Mouse (Mus musculus): Measurements from ENCODE around the gene Tcf7l2. TPM values are rescaled to one million over a fixed set of nuclear protein-coding genes. Genes with fewer than 3 reads are reported as not detected.

Tcf7l2 gene
- polyA plus RNA-seq, 2 experiments: 7.8 to 18.4 TPM

DNA sequence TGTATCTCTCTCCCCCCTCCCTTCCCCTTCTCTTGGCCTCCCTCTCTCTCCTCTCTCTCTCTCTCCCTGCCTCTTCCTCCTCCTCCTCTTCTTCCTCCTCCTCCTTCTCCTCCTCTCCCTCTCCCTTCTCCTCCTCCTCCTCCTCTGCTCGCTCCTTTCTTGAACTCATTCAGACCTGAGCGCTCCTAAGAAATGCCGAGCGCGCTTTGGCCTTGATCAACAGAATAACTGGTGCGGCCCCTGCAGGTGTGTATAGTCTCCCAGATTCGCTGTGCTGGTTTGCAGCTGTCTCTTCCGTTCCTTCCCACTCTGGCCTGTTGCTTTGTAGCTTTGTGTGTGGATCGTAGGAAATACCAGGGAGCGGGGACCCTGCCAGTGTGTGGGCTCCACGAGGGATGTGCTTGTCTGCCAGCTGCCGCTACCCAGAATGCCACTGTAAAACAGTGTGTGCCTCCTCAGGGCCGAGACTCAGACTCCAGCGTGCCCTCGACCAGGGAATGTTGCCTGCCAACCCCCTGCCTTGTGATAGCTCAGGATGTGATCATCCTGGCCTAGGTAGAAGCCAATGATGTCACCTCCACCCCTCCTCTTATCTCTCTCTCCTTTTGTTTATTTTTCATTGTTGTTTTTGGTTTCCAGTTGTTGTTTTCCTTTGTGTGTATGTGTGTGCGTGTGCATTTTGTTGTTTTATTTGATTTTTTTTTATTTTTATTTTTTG lies 184.3 kb downstream of the Tcf7l2 start:
- Histone ChIP-seq H3K4me1 (replicated peaks; ENCODE audit: control insufficient read depth in 2 of 2, insufficient read depth in 2 of 2, low read length in 1 of 2) (peaks cover 51 to 57% of the 10 kb centered on the region in 2 experiments), H3K4me2 (ENCODE audit: low read depth) (peak overlapping the region; percentile 88), H3K27ac (peak overlapping the region; percentile 95), H3K9me3 (ENCODE audit: control insufficient read depth, low read length) (no peaks in the 10 kb centered on the region), H3K4me3 (ENCODE audit: insufficient read depth in 1 of 2, low read depth in 2 of 2, low read length in 2 of 2) (peak overlapping the region; percentile 69 to 76), H3K36me3 (replicated peaks; ENCODE audit: control insufficient read depth, insufficient read depth, low read depth) (peaks cover 5% of the 10 kb centered on the region; the same call in 1 of the 2 replicates), H3K9ac (replicated peaks) (peak overlapping the region; percentile 75), H3K27me3 (ENCODE audit: control insufficient read depth, insufficient read depth, low read length) (no peaks in the 10 kb centered on the region)
- ATAC-seq (ENCODE audit: insufficient read depth) (peak; percentile 77), DNase-seq (ENCODE audit: low read depth in 3 of 3, low spot score in 3 of 3) (no peak)
- 46% methylated on average over 16 of the region's 16 CpGs for WGBS (ENCODE audit: insufficient replicate concordance)
- TF ChIP-seq CTCF (IDR thresholded peaks at IDR 0.05; ENCODE audit: low read depth): peak; percentile 21
- no peak for TF ChIP-seq EP300 (IDR thresholded peaks at IDR 0.05; ENCODE audit: low read depth)

DNA sequence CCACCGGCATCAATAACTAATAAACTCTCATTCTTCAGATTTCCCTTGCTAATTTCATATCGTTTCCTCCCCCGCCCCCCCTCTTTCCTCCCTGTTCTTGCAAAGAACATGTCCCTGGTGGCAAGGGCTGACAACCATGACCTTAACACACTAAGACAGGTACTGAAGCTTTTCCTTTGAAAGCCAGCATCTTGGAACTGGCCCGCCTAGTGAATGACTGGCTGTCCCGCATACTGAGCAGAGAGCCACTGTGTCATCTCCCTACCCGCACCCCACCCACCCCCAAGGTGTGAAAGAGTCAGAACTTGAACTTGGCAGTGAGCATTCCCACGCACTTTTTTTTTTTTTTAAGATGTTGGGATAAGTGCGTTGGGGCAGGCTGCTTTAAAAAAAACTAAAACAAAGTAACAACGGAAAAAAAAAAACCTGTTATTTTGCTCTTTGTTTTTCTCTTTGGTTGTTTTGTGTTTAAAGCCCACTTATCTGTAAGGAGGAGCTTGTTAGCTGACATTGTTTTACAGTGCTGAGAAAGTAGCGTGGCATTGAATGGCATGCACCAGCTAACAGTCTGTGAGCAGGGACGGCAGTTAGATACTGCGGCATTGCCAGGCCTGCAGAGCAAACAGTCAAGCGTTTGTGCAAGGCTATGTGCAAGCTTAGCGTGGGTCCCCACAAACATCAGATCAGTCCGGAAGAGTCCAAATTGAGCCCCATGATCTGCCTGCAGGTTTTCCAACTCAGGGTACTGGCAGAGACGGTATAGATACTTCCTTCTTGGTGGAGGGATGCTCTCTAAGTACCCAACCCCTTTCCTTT lies 185.4 kb downstream of the Tcf7l2 start:
- H3K9ac ChIP-seq (replicated peaks): peak overlapping the region; percentile 75
- H3K4me1 ChIP-seq (replicated peaks; ENCODE audit: control insufficient read depth in 2 of 2, insufficient read depth in 2 of 2, low read length in 1 of 2): peaks cover 52 to 57% of the 10 kb centered on the region in 2 experiments
- H3K4me3 ChIP-seq (ENCODE audit: insufficient read depth in 1 of 2, low read depth in 2 of 2, low read length in 2 of 2): peak overlapping the region; percentile 59 to 69

DNA sequence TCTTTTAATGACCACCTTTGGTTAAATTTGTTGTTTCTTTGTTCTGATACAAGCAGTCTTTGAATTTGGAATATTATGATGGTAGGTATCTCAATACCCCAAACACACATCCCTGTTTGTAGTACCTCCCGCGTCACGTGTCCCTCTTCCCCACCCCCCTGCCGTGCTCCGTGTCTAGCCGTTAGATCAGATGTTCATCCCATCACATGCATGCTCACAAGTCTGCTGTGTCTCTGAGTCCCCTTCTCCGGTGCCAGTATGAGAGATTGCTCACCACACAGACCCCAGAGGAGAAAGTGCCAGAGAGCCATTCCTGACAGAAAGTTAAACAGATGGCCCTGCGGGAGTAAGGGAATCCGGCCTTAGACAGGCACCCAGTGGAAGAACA lies 186.0 kb downstream of the Tcf7l2 start:
- 91% methylated on average over 9 of the region's 9 CpGs for WGBS (ENCODE audit: insufficient replicate concordance)
- DNase-seq (ENCODE audit: low read depth in 3 of 3, low spot score in 3 of 3): no peak
- peak overlapping the region; percentile 95 for H3K27ac ChIP-seq

More for the DNA sequence above, 185.4 kb downstream of the Tcf7l2 start:
- Histone ChIP-seq H3K4me2 (ENCODE audit: low read depth) (peak overlapping the region; percentile 88), H3K36me3 (replicated peaks; ENCODE audit: control insufficient read depth, insufficient read depth, low read depth) (peaks cover 13% of the 10 kb centered on the region), H3K27ac (peak overlapping the region; percentile 95), H3K27me3 (ENCODE audit: control insufficient read depth, insufficient read depth, low read length) (no peaks in the 10 kb centered on the region), H3K9me3 (ENCODE audit: control insufficient read depth, low read length) (no peaks in the 10 kb centered on the region)
- ATAC-seq (ENCODE audit: insufficient read depth): no peak
- TF ChIP-seq CTCF (IDR thresholded peaks at IDR 0.05; ENCODE audit: low read depth) (no peak), EP300 (IDR thresholded peaks at IDR 0.05; ENCODE audit: low read depth) (no peak)
- 70% methylated on average over 16 of the region's 16 CpGs for WGBS (ENCODE audit: insufficient replicate concordance)
- no peak for DNase-seq (ENCODE audit: low read depth in 3 of 3, low spot score in 3 of 3)

DNA sequence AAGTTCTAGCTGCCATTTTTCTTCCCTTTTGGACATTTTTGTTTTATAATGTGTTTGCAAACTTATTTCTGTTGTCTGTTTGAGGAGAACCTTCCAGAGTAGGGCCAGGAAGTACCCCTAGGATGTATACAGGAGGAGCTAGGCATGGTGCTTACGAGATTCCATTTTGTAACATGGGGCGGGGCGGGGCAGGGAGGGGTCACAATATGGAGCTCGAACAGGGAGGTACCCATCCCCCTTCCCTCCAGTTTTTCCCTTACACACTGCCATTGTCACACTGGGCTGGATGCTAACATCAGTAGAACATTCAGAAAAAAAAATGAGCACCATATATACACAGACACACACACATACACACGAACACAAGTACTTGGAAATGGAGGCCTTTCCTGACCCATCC lies 187.1 kb downstream of the Tcf7l2 start:
- DNase-seq (ENCODE audit: low read depth in 3 of 3, low spot score in 3 of 3) (no peak), ATAC-seq (ENCODE audit: insufficient read depth) (0 out of 2 replicates have a peak, but pooled peaks have one; percentile 11)
- H3K9ac ChIP-seq (replicated peaks): 0 out of 2 replicates have a peak overlapping the region, but pooled peaks have one; percentile 75
- peak overlapping the region; percentile 88 for H3K4me2 ChIP-seq (ENCODE audit: low read depth)
- 71% methylated on average over 5 of the region's 5 CpGs for WGBS (ENCODE audit: insufficient replicate concordance)
- H3K27ac ChIP-seq: peak overlapping the region; percentile 95
- no peaks in the 10 kb centered on the region for H3K9me3 ChIP-seq (ENCODE audit: control insufficient read depth, low read length)
- peaks cover 52 to 54% of the 10 kb centered on the region in 2 experiments for H3K4me1 ChIP-seq (replicated peaks; ENCODE audit: control insufficient read depth in 2 of 2, insufficient read depth in 2 of 2, low read length in 1 of 2)
- TF ChIP-seq EP300 (IDR thresholded peaks at IDR 0.05; ENCODE audit: low read depth) (no peak), CTCF (IDR thresholded peaks at IDR 0.05; ENCODE audit: low read depth) (no peak)
- H3K4me3 ChIP-seq (ENCODE audit: insufficient read depth in 1 of 2, low read depth in 2 of 2, low read length in 2 of 2): 0 out of 4 replicates have a peak overlapping the region, but pooled peaks of 1 of the 2 experiments have one; percentile 69
- no peaks in the 10 kb centered on the region for H3K27me3 ChIP-seq (ENCODE audit: control insufficient read depth, insufficient read depth, low read length)
- peaks cover 16% of the 10 kb centered on the region for H3K36me3 ChIP-seq (replicated peaks; ENCODE audit: control insufficient read depth, insufficient read depth, low read depth)

More for the DNA sequence above, 186.0 kb downstream of the Tcf7l2 start:
- ATAC-seq (ENCODE audit: insufficient read depth): no peak
- Histone ChIP-seq H3K9me3 (ENCODE audit: control insufficient read depth, low read length) (no peaks in the 10 kb centered on the region), H3K4me1 (replicated peaks; ENCODE audit: control insufficient read depth in 2 of 2, insufficient read depth in 2 of 2, low read length in 1 of 2) (peaks cover 52 to 57% of the 10 kb centered on the region in 2 experiments), H3K36me3 (replicated peaks; ENCODE audit: control insufficient read depth, insufficient read depth, low read depth) (peaks cover 13% of the 10 kb centered on the region), H3K4me2 (ENCODE audit: low read depth) (peak overlapping the region; percentile 88), H3K9ac (replicated peaks) (peak overlapping the region; percentile 75), H3K27me3 (ENCODE audit: control insufficient read depth, insufficient read depth, low read length) (no peaks in the 10 kb centered on the region), H3K4me3 (ENCODE audit: insufficient read depth in 1 of 2, low read depth in 2 of 2, low read length in 2 of 2) (peak overlapping the region; percentile 59 to 69)
- no peak for TF ChIP-seq CTCF (IDR thresholded peaks at IDR 0.05; ENCODE audit: low read depth)
- no peak for TF ChIP-seq EP300 (IDR thresholded peaks at IDR 0.05; ENCODE audit: low read depth)

DNA sequence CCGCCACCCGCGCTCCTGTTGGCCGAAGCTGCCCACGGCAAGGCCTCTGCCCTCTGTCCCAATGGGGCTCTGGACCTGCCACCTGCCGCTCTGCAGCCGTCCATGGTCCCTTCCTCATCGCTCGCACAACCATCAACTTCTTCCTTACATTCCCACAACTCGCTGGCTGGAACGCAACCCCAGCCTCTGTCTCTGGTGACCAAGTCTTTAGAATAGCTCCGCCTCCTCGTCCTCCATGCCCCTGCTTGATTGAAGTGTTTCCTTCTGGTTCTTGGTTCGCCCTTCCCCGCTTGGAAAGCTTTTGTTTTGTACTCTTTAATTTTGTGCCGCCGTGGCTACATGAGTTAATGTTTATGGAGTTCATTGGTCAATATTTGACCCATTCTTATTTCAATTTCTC lies 190.0 kb downstream of the Tcf7l2 start:
- ATAC-seq (ENCODE audit: insufficient read depth) (no peak), DNase-seq (ENCODE audit: low read depth in 3 of 3, low spot score in 3 of 3) (no peak)
- 93% methylated on average over 17 of the region's 17 CpGs for WGBS (ENCODE audit: insufficient replicate concordance)
- TF ChIP-seq EP300 (IDR thresholded peaks at IDR 0.05; ENCODE audit: low read depth) (no peak), CTCF (IDR thresholded peaks at IDR 0.05; ENCODE audit: low read depth) (no peak)
- Histone ChIP-seq H3K4me1 (replicated peaks; ENCODE audit: control insufficient read depth in 2 of 2, insufficient read depth in 2 of 2, low read length in 1 of 2) (peaks cover 45 to 49% of the 10 kb centered on the region in 2 experiments), H3K36me3 (replicated peaks; ENCODE audit: control insufficient read depth, insufficient read depth, low read depth) (peaks cover 16% of the 10 kb centered on the region), H3K9me3 (ENCODE audit: control insufficient read depth, low read length) (no peaks in the 10 kb centered on the region), H3K4me2 (ENCODE audit: low read depth) (no peak overlapping the region), H3K4me3 (ENCODE audit: insufficient read depth in 1 of 2, low read depth in 2 of 2, low read length in 2 of 2) (no peak overlapping the region), H3K27me3 (ENCODE audit: control insufficient read depth, insufficient read depth, low read length) (no peaks in the 10 kb centered on the region), H3K27ac (no peak overlapping the region), H3K9ac (replicated peaks) (no peak overlapping the region)

All from liver, embryonic 14.5 days (tissue).